Mouse (Mus musculus) cerebellum, adult 8-10 months (tissue): ENCODE data around the gene Crip3.
A peak's percentile ranks its signal among the peaks of the same experiment; 100 is the strongest.

Experiments used
- DNase-seq: peaks from one replicate; pipeline ENCODE4 v3.0.0; 2022

The Crip3 gene

GRCm38 (mm10) chr17:46428761-46429414, at the start of gene Crip3:
Gene Crip3 (plus strand): TSS chr17:46428926.
- DNase-seq: no peak

- DNase-seq: peak; percentile 97
These were observed 45.2 kb upstream of the Crip3 start, which contains the start of gene Zfp318 for GRCm38 (mm10) chr17:46383294-46384060. Gene Zfp318 (plus strand): TSS chr17:46383731.

- peak; percentile 32 for DNase-seq
These were observed 44.5 kb upstream of the Crip3 start for GRCm38 (mm10) chr17:46384061-46384801.

GRCm38 (mm10) chr17:46388200-46388599, 40.5 kb upstream of the Crip3 start:
- no peak for DNase-seq

GRCm38 (mm10) chr17:46393012-46393411, 35.7 kb upstream of the Crip3 start:
- no peak for DNase-seq

- no peak for DNase-seq
These were observed 34.1 kb upstream of the Crip3 start for GRCm38 (mm10) chr17:46394631-46395030.

- DNase-seq: no peak
These were observed 20.2 kb upstream of the Crip3 start for GRCm38 (mm10) chr17:46408478-46408877.

- DNase-seq: no peak
These were observed 10.1 kb upstream of the Crip3 start for GRCm38 (mm10) chr17:46418628-46419027.

GRCm38 (mm10) chr17:46419717-46420116, 9.0 kb upstream of the Crip3 start:
- DNase-seq: no peak

- no peak for DNase-seq
These were observed 2.2 kb upstream of the Crip3 start for GRCm38 (mm10) chr17:46426496-46426895.

- no peak for DNase-seq
These were observed 4.9 kb downstream of the Crip3 start for GRCm38 (mm10) chr17:46433627-46434026.

GRCm38 (mm10) chr17:46436672-46437366, 8.1 kb downstream of the Crip3 start:
- DNase-seq: peak; percentile 51

- DNase-seq: no peak
These were observed 9.7 kb downstream of the Crip3 start, which contains the start of gene Slc22a7 for GRCm38 (mm10) chr17:46438298-46438873. Gene Slc22a7 (minus strand): TSS chr17:46438457.

GRCm38 (mm10) chr17:46439176-46439575, 10.4 kb downstream of the Crip3 start:
- no peak for DNase-seq

- no peak for DNase-seq
These were observed 16.3 kb downstream of the Crip3 start for GRCm38 (mm10) chr17:46444839-46445579.

GRCm38 (mm10) chr17:46446264-46446663, 17.5 kb downstream of the Crip3 start:
- DNase-seq: no peak

GRCm38 (mm10) chr17:46452683-46453082, 24.0 kb downstream of the Crip3 start:
- no peak for DNase-seq

GRCm38 (mm10) chr17:46453302-46453948, 24.7 kb downstream of the Crip3 start:
- no peak for DNase-seq

GRCm38 (mm10) chr17:46453970-46454411, 25.3 kb downstream of the Crip3 start:
- DNase-seq: no peak

GRCm38 (mm10) chr17:46454539-46454938, 25.8 kb downstream of the Crip3 start:
- no peak for DNase-seq

GRCm38 (mm10) chr17:46455110-46455691, 26.5 kb downstream of the Crip3 start:
- no peak for DNase-seq
